Mouse (Mus musculus): ENCODE results near the gene Prr19. TPM values are rescaled to one million over a fixed set of nuclear protein-coding genes. Genes with fewer than 3 reads are reported as not detected.
A peak's percentile ranks its signal among the peaks of the same experiment; 100 is the strongest.

The Prr19 gene
- polyA plus RNA-seq, 1 experiment from 2014 or later, result 1.3 TPM

DNA sequence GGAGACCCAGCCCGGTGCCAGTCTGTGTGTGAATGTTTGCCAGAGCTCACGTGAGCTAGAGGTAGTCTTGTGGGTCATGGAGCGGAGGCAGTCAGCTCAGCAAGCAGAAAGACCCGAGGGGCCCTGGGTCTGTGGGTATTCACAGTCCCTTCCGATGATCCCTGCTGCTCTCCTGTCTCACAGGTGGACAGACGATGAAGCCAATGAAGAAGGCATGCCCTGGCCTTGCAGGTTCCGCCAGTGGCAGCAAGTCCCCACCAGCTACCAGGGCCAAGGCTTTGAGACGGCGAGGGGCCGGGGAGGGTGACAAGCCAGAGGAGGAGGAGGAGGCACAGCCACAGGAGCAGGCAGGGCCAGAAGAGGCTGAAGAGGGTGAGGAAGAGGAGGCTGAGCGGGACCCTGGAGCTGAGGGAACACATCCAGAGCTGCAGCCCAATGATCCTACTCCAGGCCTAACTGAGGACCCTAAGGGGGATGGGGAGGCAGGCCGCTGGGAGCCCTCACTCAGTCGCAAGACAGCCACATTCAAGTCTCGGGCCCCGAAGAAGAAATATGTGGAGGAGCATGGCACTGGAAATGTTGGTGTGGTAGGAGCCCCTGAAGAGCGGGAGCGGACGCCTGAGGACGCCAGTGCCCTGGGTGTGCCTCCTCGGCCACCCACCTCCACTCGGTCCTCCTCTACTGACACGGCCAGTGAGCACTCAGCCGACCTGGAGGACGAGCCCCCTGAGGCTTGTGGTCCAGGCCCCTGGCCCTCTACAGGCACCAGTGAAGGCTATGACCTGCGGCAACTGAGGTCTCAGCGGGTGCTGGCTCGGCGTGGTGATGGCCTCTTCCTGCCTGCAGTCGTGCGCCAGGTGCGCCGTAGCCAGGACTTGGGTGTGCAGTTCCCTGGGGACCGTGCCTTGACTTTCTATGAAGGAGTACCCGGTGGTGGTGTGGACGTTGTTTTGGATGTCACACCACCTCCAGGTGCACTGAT, 30.3 kb upstream of the Prr19 start:
- no peak for ATAC-seq (ENCODE audit: low FRiP score)
- Histone ChIP-seq H3K9me3 (no peaks in the 10 kb centered on the region), H3K4me3 (replicated peaks) (no peak overlapping the region), H3K9ac (no peak overlapping the region), H3K27me3 (no peaks in the 10 kb centered on the region), H3K36me3 (replicated peaks) (peaks cover 30% of the 10 kb centered on the region), H3K27ac (no peak overlapping the region), H3K4me2 (no peak overlapping the region), H3K4me1 (peaks cover 29% of the 10 kb centered on the region)
- WGBS, result 89% methylated on average over 35 of the region's 35 CpGs

DNA sequence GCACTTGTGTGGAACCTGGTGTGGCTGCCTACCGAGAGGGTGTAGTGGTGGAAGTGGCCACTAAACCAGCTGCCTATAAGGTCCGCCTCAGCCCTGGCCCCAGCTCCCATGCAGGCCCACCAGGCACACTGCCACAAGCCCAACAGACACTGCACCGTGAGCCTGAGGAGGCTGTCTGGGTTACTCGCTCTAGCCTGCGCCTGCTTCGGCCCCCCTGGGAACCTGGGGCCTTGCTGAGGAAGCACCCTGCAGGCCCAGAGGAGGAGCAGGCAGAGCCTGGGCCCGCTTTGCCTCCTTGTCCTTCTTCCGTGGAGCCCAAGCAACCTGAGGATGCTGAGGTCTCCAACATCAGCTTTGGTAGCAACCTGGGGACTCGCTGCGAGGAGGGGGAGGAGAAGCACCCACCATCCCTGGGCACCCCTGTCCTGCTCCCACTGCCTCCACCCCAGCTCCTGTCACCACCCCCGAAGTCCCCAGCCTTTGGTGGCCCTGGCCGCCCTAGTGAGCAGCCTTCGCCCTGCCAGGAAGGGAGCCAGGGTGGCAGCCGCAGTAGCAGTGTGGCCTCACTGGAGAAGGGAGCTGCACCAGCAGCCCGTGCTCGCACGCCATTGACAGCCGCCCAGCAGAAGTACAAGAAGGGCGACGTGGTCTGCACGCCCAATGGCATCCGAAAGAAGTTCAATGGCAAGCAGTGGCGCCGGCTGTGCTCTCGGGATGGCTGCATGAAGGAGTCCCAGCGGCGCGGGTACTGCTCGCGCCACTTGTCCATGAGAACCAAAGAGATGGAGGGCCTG, 29.4 kb upstream of the Prr19 start:
- 90% methylated on average over 30 of the region's 30 CpGs for WGBS
- H3K4me1 ChIP-seq, result peaks cover 30% of the 10 kb centered on the region
- no peak overlapping the region for H3K9ac ChIP-seq
- peak overlapping the region; percentile 31; the same call in 1 of the 2 replicates for H3K27ac ChIP-seq
- no peak overlapping the region for H3K4me2 ChIP-seq
- H3K36me3 ChIP-seq (replicated peaks), result peaks cover 30% of the 10 kb centered on the region
- H3K4me3 ChIP-seq (replicated peaks), result no peak overlapping the region
- H3K9me3 ChIP-seq, result no peaks in the 10 kb centered on the region
- H3K27me3 ChIP-seq, result no peaks in the 10 kb centered on the region
- ATAC-seq (ENCODE audit: low FRiP score), result no peak

DNA sequence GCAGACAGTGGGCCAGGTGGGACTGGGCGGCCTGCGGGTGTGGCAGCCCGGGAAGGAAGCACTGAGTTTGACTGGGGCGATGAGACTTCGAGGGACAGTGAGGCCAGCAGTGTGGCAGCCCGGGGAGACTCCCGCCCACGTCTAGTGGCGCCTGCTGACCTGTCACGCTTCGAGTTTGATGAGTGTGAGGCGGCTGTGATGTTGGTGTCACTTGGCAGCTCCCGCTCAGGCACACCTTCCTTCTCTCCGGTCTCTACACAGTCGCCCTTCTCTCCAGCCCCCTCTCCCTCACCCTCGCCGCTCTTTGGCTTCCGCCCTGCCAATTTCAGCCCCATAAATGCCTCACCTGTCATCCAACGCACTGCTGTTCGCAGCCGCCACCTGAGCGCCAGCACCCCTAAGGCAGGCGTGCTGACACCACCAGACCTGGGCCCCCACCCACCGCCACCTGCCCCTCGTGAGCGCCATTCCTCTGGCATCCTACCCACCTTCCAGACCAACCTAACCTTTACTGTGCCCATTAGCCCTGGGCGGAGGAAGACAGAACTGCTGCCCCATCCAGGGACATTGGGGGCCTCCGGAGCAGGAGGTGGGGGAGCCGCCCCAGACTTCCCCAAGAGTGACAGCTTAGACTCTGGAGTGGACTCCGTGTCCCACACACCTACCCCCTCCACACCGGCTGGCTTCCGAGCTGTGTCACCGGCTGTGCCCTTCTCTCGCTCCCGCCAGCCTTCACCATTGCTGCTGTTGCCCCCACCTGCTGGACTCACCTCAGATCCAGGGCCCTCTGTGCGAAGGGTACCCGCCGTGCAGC, 28.6 kb upstream of the Prr19 start:
- H3K27ac ChIP-seq, result no peak overlapping the region
- H3K4me1 ChIP-seq, result peaks cover 32% of the 10 kb centered on the region
- 90% methylated on average over 38 of the region's 38 CpGs for WGBS
- no peak overlapping the region for H3K4me3 ChIP-seq (replicated peaks)
- no peak for ATAC-seq (ENCODE audit: low FRiP score)
- peaks cover 30% of the 10 kb centered on the region for H3K36me3 ChIP-seq (replicated peaks)
- no peak overlapping the region for H3K4me2 ChIP-seq
- no peak overlapping the region for H3K9ac ChIP-seq
- H3K9me3 ChIP-seq, result no peaks in the 10 kb centered on the region
- H3K27me3 ChIP-seq, result no peaks in the 10 kb centered on the region

DNA sequence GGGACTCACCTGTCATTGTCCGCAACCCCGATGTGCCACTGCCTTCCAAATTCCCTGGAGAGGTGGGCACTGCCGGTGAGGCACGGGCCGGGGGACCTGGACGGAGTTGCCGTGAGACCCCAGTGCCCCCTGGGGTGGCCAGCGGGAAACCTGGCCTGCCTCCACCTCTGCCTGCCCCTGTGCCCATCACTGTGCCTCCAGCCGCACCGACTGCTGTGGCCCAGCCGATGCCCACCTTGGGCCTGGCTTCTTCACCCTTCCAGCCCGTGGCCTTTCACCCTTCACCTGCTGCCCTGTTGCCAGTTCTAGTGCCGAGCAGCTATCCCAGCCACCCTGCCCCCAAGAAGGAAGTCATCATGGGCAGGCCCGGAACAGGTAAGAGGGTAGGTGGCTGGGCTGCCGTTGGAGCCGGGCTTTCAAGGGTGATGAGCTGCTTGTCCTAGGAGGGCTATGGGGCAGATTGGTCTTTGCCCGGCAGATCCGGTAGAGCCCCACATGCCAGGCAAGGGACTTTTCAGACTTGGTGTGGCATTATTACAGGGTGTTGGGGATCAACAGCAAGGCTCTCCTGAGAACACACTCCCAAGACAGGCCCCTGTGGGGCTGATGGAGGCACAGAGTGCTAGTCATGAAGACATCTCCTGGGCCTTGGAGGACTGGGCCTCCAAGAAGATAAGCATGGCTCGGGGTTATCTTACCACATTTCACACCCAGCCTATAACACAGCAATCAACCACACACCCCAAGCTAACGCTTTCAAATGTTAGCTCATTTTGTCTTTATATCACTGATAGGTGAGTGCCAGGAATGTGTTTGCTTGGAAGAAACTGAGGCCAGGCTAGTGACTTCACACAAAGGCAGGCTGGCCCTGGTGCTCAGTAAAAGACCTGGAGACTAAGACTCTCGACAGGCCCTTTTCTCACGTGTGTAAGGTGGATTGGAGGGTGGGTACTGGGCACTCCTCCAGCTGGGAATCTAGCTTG, 27.7 kb upstream of the Prr19 start:
- Histone ChIP-seq H3K36me3 (replicated peaks) (peaks cover 30% of the 10 kb centered on the region), H3K4me1 (peaks cover 36% of the 10 kb centered on the region), H3K9me3 (no peaks in the 10 kb centered on the region), H3K4me2 (no peak overlapping the region), H3K4me3 (replicated peaks) (no peak overlapping the region), H3K9ac (no peak overlapping the region), H3K27ac (no peak overlapping the region), H3K27me3 (no peaks in the 10 kb centered on the region)
- WGBS, result 93% methylated on average over 22 of the region's 22 CpGs
- ATAC-seq (ENCODE audit: low FRiP score), result no peak

DNA sequence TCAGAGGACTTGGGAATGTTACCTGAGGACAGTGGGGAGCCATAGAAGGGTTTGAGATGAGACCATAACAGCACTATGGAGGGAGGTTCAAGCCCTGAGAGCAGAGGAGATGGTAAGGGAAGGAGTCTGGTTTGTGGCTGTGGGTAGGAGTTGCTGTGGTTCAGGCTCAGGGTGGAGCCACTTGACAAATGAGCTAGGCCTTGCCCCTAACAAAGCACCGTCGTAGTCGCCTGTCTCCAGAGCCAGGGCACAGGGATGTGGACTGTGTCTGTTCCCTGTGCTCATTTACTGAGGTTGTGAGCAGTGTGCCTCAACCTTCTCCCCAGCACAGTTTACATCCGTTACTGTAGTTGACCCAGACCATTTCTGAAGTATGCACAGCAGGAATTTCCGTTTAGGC, 26.6 kb upstream of the Prr19 start:
- Histone ChIP-seq H3K4me2 (no peak overlapping the region), H3K27me3 (no peaks in the 10 kb centered on the region), H3K36me3 (replicated peaks) (peaks cover 30% of the 10 kb centered on the region), H3K9me3 (no peaks in the 10 kb centered on the region), H3K27ac (no peak overlapping the region), H3K9ac (no peak overlapping the region), H3K4me1 (peaks cover 30% of the 10 kb centered on the region), H3K4me3 (replicated peaks) (no peak overlapping the region)
- 75% methylated on average over 5 of the region's 5 CpGs for WGBS
- no peak for ATAC-seq (ENCODE audit: low FRiP score)

DNA sequence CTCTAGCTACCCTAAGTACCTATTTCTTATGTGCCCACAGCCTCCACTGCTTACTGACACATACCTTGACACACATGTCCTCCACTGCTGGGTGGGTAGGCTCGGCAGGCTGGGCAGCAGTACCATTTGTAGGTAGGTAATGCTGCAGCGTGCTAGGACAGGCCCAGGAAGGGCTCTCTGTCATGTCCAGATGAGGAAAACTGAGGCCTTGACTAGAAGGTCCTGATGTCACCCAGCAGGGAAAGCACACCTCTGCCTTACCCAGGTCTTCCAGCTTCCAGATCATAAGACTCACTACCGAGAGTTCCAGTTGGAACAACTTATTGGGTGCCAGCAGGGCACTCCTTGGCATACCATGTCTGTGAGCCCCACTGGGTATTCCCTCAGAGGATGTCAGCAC, 26.2 kb upstream of the Prr19 start:
- 92% methylated on average over 3 of the region's 3 CpGs for WGBS
- peaks cover 30% of the 10 kb centered on the region for H3K4me1 ChIP-seq
- ATAC-seq (ENCODE audit: low FRiP score), result no peak
- no peak overlapping the region for H3K4me2 ChIP-seq
- peaks cover 30% of the 10 kb centered on the region for H3K36me3 ChIP-seq (replicated peaks)
- H3K4me3 ChIP-seq (replicated peaks), result no peak overlapping the region
- H3K9me3 ChIP-seq, result no peaks in the 10 kb centered on the region
- H3K9ac ChIP-seq, result no peak overlapping the region
- no peak overlapping the region for H3K27ac ChIP-seq
- H3K27me3 ChIP-seq, result no peaks in the 10 kb centered on the region

DNA sequence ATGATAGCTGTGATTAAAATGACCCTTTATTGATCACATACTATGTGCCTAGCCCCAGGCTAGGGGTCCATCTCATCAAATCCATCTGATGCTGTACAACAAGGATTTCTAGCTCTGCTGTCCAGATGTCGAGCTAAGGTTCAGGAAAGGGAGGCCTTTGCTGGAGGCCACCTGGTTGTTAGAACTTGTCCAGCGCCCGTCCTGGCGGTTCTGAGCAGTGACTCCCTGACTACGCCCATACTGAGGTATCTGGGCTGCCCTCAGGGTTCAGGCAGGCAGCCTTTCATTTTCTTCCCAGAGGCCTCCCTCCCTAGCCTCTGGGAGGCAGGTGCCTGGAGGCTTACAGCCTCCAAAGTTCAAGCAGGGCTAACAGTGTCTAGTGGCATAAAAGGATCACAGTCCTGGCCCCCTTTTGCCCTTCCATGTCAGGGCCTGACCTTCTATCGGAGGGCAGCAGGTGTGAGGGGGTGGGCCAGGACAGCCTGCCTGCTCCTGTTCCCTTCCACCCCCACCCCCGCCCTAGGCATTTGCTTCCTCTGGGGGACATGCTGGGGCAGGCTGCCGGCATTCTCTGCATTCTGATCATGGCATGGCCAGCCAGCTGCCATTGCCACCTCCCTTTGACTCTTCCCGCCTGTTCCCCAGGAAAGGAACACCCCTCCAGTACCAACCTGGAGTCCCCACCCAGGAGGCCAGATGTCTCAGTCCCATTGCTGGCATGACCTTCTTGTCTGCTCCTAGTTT, 25.5 kb upstream of the Prr19 start:
- H3K9me3 ChIP-seq, result no peaks in the 10 kb centered on the region
- peak overlapping the region; percentile 29; the same call in 1 of the 2 replicates for H3K9ac ChIP-seq
- H3K27me3 ChIP-seq, result no peaks in the 10 kb centered on the region
- no peak overlapping the region for H3K4me2 ChIP-seq
- ATAC-seq (ENCODE audit: low FRiP score), result no peak
- peaks cover 35% of the 10 kb centered on the region for H3K4me1 ChIP-seq
- H3K27ac ChIP-seq, result no peak overlapping the region
- H3K36me3 ChIP-seq (replicated peaks), result peaks cover 30% of the 10 kb centered on the region
- H3K4me3 ChIP-seq (replicated peaks), result no peak overlapping the region
- 59% methylated on average over 9 of the region's 9 CpGs for WGBS

DNA sequence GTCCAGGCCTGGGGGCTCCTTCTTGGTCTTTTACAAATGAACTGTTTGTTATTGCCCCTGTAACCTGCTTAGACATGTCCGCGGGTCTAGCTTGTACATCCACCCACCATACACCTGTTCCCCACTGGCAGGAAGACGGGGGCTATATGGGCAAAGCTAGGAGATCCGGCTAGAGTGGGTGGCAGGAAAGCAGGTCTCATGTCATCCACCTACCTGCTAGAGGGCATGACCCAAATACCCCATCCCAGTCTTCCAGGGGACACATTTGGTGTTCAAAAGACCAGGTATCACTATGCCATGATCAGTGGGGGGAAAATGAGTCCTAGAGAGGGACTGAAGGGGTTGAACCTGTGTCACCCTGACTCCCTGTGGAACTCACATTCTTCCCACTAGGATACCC, 23.8 kb upstream of the Prr19 start:
- Histone ChIP-seq H3K4me2 (peak overlapping the region; percentile 96), H3K9ac (peak overlapping the region; percentile 89; the same call in 1 of the 2 replicates), H3K27ac (peak overlapping the region; percentile 100), H3K4me3 (replicated peaks) (no peak overlapping the region), H3K4me1 (peaks cover 45% of the 10 kb centered on the region), H3K9me3 (no peaks in the 10 kb centered on the region), H3K36me3 (replicated peaks) (peaks cover 16% of the 10 kb centered on the region), H3K27me3 (no peaks in the 10 kb centered on the region)
- ATAC-seq (ENCODE audit: low FRiP score), result no peak
- WGBS, result 97% methylated on average over 4 of the region's 4 CpGs

DNA sequence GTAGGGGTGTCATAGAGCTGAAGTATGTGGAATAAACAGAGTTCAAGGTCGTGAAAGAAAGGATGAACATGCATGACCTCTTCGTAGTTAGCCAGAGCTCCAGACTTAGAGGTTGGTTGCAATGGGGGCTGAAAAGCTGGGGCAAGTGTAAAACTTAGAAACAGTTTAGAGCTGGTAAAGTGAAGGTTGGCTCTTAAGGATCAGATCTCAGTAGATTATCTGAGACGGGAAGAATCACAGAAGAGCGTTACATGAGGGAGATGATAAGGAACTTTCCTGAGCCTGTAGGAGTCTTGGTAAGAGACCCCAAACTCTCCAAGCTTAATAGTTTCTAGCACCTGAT, 23.2 kb upstream of the Prr19 start:
- Histone ChIP-seq H3K4me3 (replicated peaks) (peak overlapping the region; percentile 92), H3K36me3 (replicated peaks) (peaks cover 11% of the 10 kb centered on the region), H3K27me3 (no peaks in the 10 kb centered on the region), H3K4me1 (peaks cover 45% of the 10 kb centered on the region), H3K9me3 (no peaks in the 10 kb centered on the region), H3K27ac (peak overlapping the region; percentile 100), H3K9ac (peak overlapping the region; percentile 89), H3K4me2 (peak overlapping the region; percentile 96)
- no peak for ATAC-seq (ENCODE audit: low FRiP score)
- whole genome bisulfite sequencing, result 14% methylated on average over 4 of the region's 4 CpGs

DNA sequence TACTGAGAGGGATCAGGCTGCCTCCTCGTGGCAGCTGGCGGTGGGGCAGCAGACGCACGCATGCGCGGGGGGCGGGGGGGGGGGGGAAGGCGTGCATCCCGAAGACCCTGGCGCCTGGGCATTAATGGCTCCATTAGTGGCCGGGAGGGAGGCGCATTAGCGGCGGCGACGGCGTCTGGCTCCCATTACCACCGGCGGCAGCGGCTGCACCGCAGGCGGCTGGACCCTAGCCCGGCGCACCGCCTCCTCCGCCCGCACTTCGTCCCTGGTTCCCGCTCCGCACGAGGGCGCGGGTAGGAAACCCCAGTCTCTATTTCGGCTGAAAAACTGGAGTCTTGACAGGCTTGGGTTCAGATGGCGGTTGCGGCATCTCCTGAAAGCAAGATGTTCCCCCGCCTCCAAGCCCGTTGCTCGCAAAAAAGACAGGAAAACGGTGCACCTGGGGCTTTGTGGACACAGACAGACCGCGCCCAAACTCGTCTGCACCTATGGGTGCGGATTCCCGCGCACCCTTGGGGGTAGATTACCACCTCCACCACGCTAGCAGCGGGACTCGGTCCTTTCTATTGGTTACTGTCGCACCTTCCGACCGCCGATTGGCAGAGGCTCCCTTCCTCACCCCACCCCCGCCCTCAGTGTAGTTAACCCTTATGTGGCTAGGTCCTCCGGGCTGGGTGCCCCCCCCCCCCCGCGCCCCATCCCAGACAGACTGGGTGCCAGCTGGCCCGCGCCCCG, 22.7 kb upstream of the Prr19 start:
- ATAC-seq (ENCODE audit: low FRiP score), result peak; percentile 67
- Histone ChIP-seq H3K36me3 (replicated peaks) (peaks cover 5% of the 10 kb centered on the region; the same call in 1 of the 2 replicates), H3K9me3 (no peaks in the 10 kb centered on the region), H3K27ac (peak overlapping the region; percentile 100), H3K4me2 (peak overlapping the region; percentile 96), H3K27me3 (no peaks in the 10 kb centered on the region), H3K4me1 (peaks cover 51% of the 10 kb centered on the region), H3K9ac (peak overlapping the region; percentile 89), H3K4me3 (replicated peaks) (peak overlapping the region; percentile 92)
- under 1% methylated on average over 56 of the region's 60 CpGs for WGBS

All from forebrain, embryonic 12.5 days (tissue).